Mouse (Mus musculus) heart, embryonic 14.5 days (tissue): Measurements from ENCODE around the gene Rab11fip5. TPM values are rescaled to one million over a fixed set of nuclear protein-coding genes. Genes with fewer than 3 reads are reported as not detected.
A peak's percentile ranks its signal among the peaks of the same experiment; 100 is the strongest.

Experiments
- ATAC-seq: fragments of 200-750 bp; cut with Nextera tagmentation; 2 replicates; pipeline ENCODE4 v1.8.0; 2017; ENCODE audit warnings: low read depth, moderate TSS enrichment; ENCODE audit not compliant: insufficient number of reproducible peaks, insufficient read depth, low FRiP score
- H3K27ac ChIP-seq, 2 experiments: fragments of 200-500 bp in 1 of 2; fragments of 300-500 bp in 1 of 2; sonication (generic) in 1 of 2; replicated peaks in 1 of 2; 2 replicates each; pipeline ENCODE4 v1.5.1; 2012 to 2014; ENCODE audit warnings: low read depth in 2 of 2, low read length in 2 of 2, control low read depth in 1 of 2, mild to moderate bottlenecking in 1 of 2, mixed read lengths in 1 of 2; ENCODE audit not compliant: control insufficient read depth in 1 of 2, insufficient read depth in 1 of 2
- H3K27me3 ChIP-seq: fragments of 300-500 bp; sonication (generic); 2 replicates; pipeline ENCODE4 v1.6.1; 2014; ENCODE audit warnings: mild to moderate bottlenecking, low read length, control low read depth; ENCODE audit not compliant: control insufficient read depth, insufficient read depth
- H3K36me3 ChIP-seq: fragments of 300-500 bp; sonication (generic); 2 replicates; pipeline ENCODE4 v1.6.1; 2014; ENCODE audit warnings: mild to moderate bottlenecking, control low read depth, low read length, mixed read lengths; ENCODE audit not compliant: control insufficient read depth, insufficient read depth
- H3K4me1 ChIP-seq, 2 experiments: fragments of 200-500 bp in 1 of 2; fragments of 300-500 bp in 1 of 2; sonication (generic) in 1 of 2; 2 replicates each; pipeline ENCODE4 v1.6.1; 2012 to 2014; ENCODE audit warnings: low read length in 2 of 2, control low read depth in 1 of 2, mixed read lengths in 1 of 2; ENCODE audit not compliant: control insufficient read depth in 2 of 2, insufficient read depth in 2 of 2
- H3K4me2 ChIP-seq: fragments of 300-500 bp; sonication (generic); 2 replicates; pipeline ENCODE4 v1.6.1; 2014; ENCODE audit warnings: mild to moderate bottlenecking, low read length
- H3K4me3 ChIP-seq, 2 experiments: fragments of 200-500 bp in 1 of 2; fragments of 300-500 bp in 1 of 2; sonication (generic) in 1 of 2; 2 replicates each; pipeline ENCODE4 v1.5.1; 2012 to 2014; ENCODE audit warnings: low read length in 2 of 2, mild to moderate bottlenecking in 2 of 2, control low read depth in 1 of 2, low read depth in 1 of 2, moderate library complexity in 1 of 2; ENCODE audit not compliant: control insufficient read depth in 1 of 2, insufficient read depth in 1 of 2
- H3K9ac ChIP-seq: fragments of 300-500 bp; sonication (generic); 2 replicates; pipeline ENCODE4 v1.6.1; 2014; ENCODE audit warnings: mild to moderate bottlenecking, low read length
- H3K9me3 ChIP-seq: fragments of 300-500 bp; sonication (generic); 2 replicates; pipeline ENCODE4 v1.6.1; 2016; ENCODE audit warnings: low read length, control low read depth; ENCODE audit not compliant: control insufficient read depth
- WGBS: fragments of 180-500 bp; shearing (Covaris S2); extraction: QIAGEN DNeasy Blood & Tissue Kit; methylation state at CpG from one replicate; pipeline ENCODE4 v1.1.7; 2014; 5-methylcytosine and 5-hydroxymethylcytosine counted together
- polyA plus RNA-seq: library from polyadenylated mRNA; unstranded; fragments of >200 nt; fragmentation: Nextera tagmentation; extraction: Ambion mirVana; gene quantifications from 2 replicates; pipeline ENCODE4 v1.2.1, GENCODE M21; 2014

Rab11fip5 gene
- polyA plus RNA-seq, 1 experiment from 2014 or later: 42.2 TPM

GRCm38 (mm10) chr6:85356682-85357465 is 17.6 kb downstream of the Rab11fip5 start:
- Histone ChIP-seq H3K9me3 (no peaks in the 10 kb centered on the region), H3K4me3 (no peak overlapping the region), H3K27me3 (no peaks in the 10 kb centered on the region), H3K4me1 (peaks cover 25 to 46% of the 10 kb centered on the region in 2 experiments), H3K4me2 (peak overlapping the region; percentile 40), H3K27ac (peak overlapping the region; percentile 84 to 94), H3K9ac (peak overlapping the region; percentile 35; the same call in 1 of the 2 replicates), H3K36me3 (peaks cover 8% of the 10 kb centered on the region; the same call in 1 of the 2 replicates)
- 15% methylated on average over 4 of the region's 4 CpGs for WGBS
- ATAC-seq: no peak

GRCm38 (mm10) chr6:85355753-85356152 is 18.7 kb downstream of the Rab11fip5 start:
- no peak overlapping the region for H3K4me3 ChIP-seq
- no peaks in the 10 kb centered on the region for H3K9me3 ChIP-seq
- WGBS: 92% methylated on average over 2 of the region's 2 CpGs
- H3K36me3 ChIP-seq: peaks cover 8% of the 10 kb centered on the region; the same call in 1 of the 2 replicates
- H3K9ac ChIP-seq: no peak overlapping the region
- H3K4me2 ChIP-seq: no peak overlapping the region
- peaks cover 25 to 38% of the 10 kb centered on the region in 2 experiments for H3K4me1 ChIP-seq
- no peak for ATAC-seq
- peak overlapping the region; percentile 84 to 94 for H3K27ac ChIP-seq
- H3K27me3 ChIP-seq: no peaks in the 10 kb centered on the region

GRCm38 (mm10) chr6:85354709-85355108 is 19.7 kb downstream of the Rab11fip5 start:
- Histone ChIP-seq H3K4me2 (no peak overlapping the region), H3K4me1 (peaks cover 24 to 36% of the 10 kb centered on the region in 2 experiments), H3K36me3 (no peaks in the 10 kb centered on the region), H3K27ac (peak overlapping the region in 1 of 2 experiments; percentile 27; a peak in 1 of 4 replicates), H3K9me3 (no peaks in the 10 kb centered on the region), H3K4me3 (no peak overlapping the region), H3K9ac (no peak overlapping the region), H3K27me3 (no peaks in the 10 kb centered on the region)
- WGBS: 85% methylated on average over 6 of the region's 6 CpGs
- ATAC-seq: no peak

- peaks cover 30 to 45% of the 10 kb centered on the region in 2 experiments for H3K4me1 ChIP-seq
- no peak overlapping the region for H3K27ac ChIP-seq
- H3K27me3 ChIP-seq: no peaks in the 10 kb centered on the region
- H3K9me3 ChIP-seq: no peaks in the 10 kb centered on the region
- 60% methylated on average over 3 of the region's 3 CpGs for WGBS
- no peak overlapping the region for H3K9ac ChIP-seq
- peaks cover 2% of the 10 kb centered on the region for H3K36me3 ChIP-seq
- no peak overlapping the region for H3K4me3 ChIP-seq
- ATAC-seq: no peak
- no peak overlapping the region for H3K4me2 ChIP-seq
Observed at GRCm38 (mm10) chr6:85353706-85354105, 20.7 kb downstream of the Rab11fip5 start.

GRCm38 (mm10) chr6:85350157-85350556 is 24.3 kb downstream of the Rab11fip5 start:
- Histone ChIP-seq H3K9ac (no peak overlapping the region), H3K9me3 (no peaks in the 10 kb centered on the region), H3K4me2 (no peak overlapping the region), H3K27me3 (no peaks in the 10 kb centered on the region), H3K36me3 (peaks cover 35% of the 10 kb centered on the region), H3K4me1 (peaks cover 15 to 28% of the 10 kb centered on the region in 2 experiments), H3K27ac (0 out of 4 replicates have a peak overlapping the region, but pooled peaks of 1 of the 2 experiments have one; percentile 58), H3K4me3 (no peak overlapping the region)
- ATAC-seq: no peak
- WGBS: 84% methylated on average over 1 of the region's 1 CpGs

- Histone ChIP-seq H3K27ac (peak overlapping the region in 1 of 2 experiments; percentile 58; a peak in 2 of 4 replicates), H3K4me2 (no peak overlapping the region), H3K4me1 (peaks cover 13 to 28% of the 10 kb centered on the region in 2 experiments), H3K9me3 (no peaks in the 10 kb centered on the region), H3K27me3 (no peaks in the 10 kb centered on the region), H3K4me3 (no peak overlapping the region), H3K36me3 (peaks cover 44% of the 10 kb centered on the region), H3K9ac (peak overlapping the region; percentile 11; the same call in 1 of the 2 replicates)
- WGBS: 43% methylated on average over 7 of the region's 7 CpGs
- 0 out of 2 replicates have a peak, but pooled peaks have one; percentile 36 for ATAC-seq
Observed at GRCm38 (mm10) chr6:85349246-85349645, 25.2 kb downstream of the Rab11fip5 start.

GRCm38 (mm10) chr6:85348133-85348532 is 26.3 kb downstream of the Rab11fip5 start:
- Histone ChIP-seq H3K4me1 (peaks cover 13 to 28% of the 10 kb centered on the region in 2 experiments), H3K4me3 (no peak overlapping the region), H3K27me3 (no peaks in the 10 kb centered on the region), H3K4me2 (no peak overlapping the region), H3K27ac (peak overlapping the region in 1 of 2 experiments; percentile 58; a peak in 1 of 4 replicates), H3K9me3 (no peaks in the 10 kb centered on the region), H3K9ac (peak overlapping the region; percentile 25; the same call in 1 of the 2 replicates), H3K36me3 (peaks cover 54% of the 10 kb centered on the region)
- WGBS: 91% methylated on average over 10 of the region's 11 CpGs
- ATAC-seq: no peak
